Mouse (Mus musculus) hindbrain, embryonic 14.5 days (tissue): ENCODE results near the gene Map4. TPM values are rescaled to one million over a fixed set of nuclear protein-coding genes. Genes with fewer than 3 reads are reported as not detected.
"Not testable (repeated sequence)": the region's sequence is repeated elsewhere in the genome, so short reads cannot be mapped to it uniquely, and the experiment has no call there.

Experiments
- ATAC-seq: fragments of 200-750 bp; cut with Nextera tagmentation; 2 replicates; pipeline ENCODE4 v1.8.0; 2017; ENCODE audit warnings: moderate number of reproducible peaks, mild to moderate bottlenecking, moderate TSS enrichment, moderate library complexity; ENCODE audit not compliant: low FRiP score
- DNase-seq: peaks from one replicate; pipeline ENCODE4 v3.0.0-alpha.2; 2015; ENCODE audit warnings: low spot score
- H3K27ac ChIP-seq: fragments of 300-500 bp; sonication (generic); 2 replicates; pipeline ENCODE4 v1.5.1; 2014; ENCODE audit warnings: mild to moderate bottlenecking, moderate library complexity
- H3K27me3 ChIP-seq: fragments of 300-500 bp; sonication (generic); 2 replicates; pipeline ENCODE4 v1.6.1; 2014; ENCODE audit warnings: mild to moderate bottlenecking, low read length, mixed read lengths; ENCODE audit not compliant: control insufficient read depth, insufficient read depth
- H3K36me3 ChIP-seq: fragments of 300-500 bp; sonication (generic); replicated peaks from 2 replicates; pipeline ENCODE4 v1.6.1; 2014; ENCODE audit not compliant: control insufficient read depth, insufficient read depth
- H3K4me1 ChIP-seq: fragments of 300-500 bp; sonication (generic); replicated peaks from 2 replicates; pipeline ENCODE4 v1.6.1; 2014; ENCODE audit warnings: antibody characterized with exemption, low read length, mixed read lengths; ENCODE audit not compliant: control insufficient read depth, insufficient read depth
- H3K4me2 ChIP-seq: fragments of 300-500 bp; sonication (generic); replicated peaks from 2 replicates; pipeline ENCODE4 v1.6.1; 2014; ENCODE audit warnings: mild to moderate bottlenecking, moderate library complexity
- H3K4me3 ChIP-seq: fragments of 300-500 bp; sonication (generic); replicated peaks from 2 replicates; pipeline ENCODE4 v1.5.1; 2014; ENCODE audit warnings: mild to moderate bottlenecking, low read length
- H3K9ac ChIP-seq: fragments of 300-500 bp; sonication (generic); 2 replicates; pipeline ENCODE4 v1.6.1; 2014
- H3K9me3 ChIP-seq: fragments of 300-500 bp; sonication (generic); 2 replicates; pipeline ENCODE4 v1.6.1; 2016; ENCODE audit warnings: low read length; ENCODE audit not compliant: control insufficient read depth
- WGBS: fragments of 180-500 bp; shearing (Covaris S2); extraction: QIAGEN DNeasy Blood & Tissue Kit; methylation state at CpG from one replicate; pipeline ENCODE4 v1.1.7; 2014; 5-methylcytosine and 5-hydroxymethylcytosine counted together
- polyA plus RNA-seq: library from polyadenylated mRNA; unstranded; fragments of >200 nt; fragmentation: Nextera tagmentation; extraction: Ambion mirVana; gene quantifications from 2 replicates; pipeline ENCODE4 v1.2.1, GENCODE M21; 2014

The Map4 gene
- polyA plus RNA-seq, 1 experiment from 2014 or later = 189 TPM

- peaks cover 12% of the 10 kb centered on the region for H3K4me1 ChIP-seq
- no peaks in the 10 kb centered on the region for H3K27me3 ChIP-seq
- WGBS = 59% methylated on average over 2 of the region's 2 CpGs
- DNase-seq (no peak), ATAC-seq (no peak)
- no peaks in the 10 kb centered on the region for H3K9me3 ChIP-seq
- H3K4me3 ChIP-seq = no peak overlapping the region
- no peak overlapping the region for H3K27ac ChIP-seq
- no peak overlapping the region for H3K9ac ChIP-seq
- H3K36me3 ChIP-seq = peaks cover 30% of the 10 kb centered on the region
- no peak overlapping the region for H3K4me2 ChIP-seq
These were observed 129.5 kb downstream of the Map4 start for GRCm38 (mm10) chr9:110060761-110061160.

GRCm38 (mm10) chr9:110062405-110062804 lies 131.1 kb downstream of the Map4 start:
- ATAC-seq (no peak), DNase-seq (no peak)
- no peak overlapping the region for H3K4me2 ChIP-seq
- WGBS = 80% methylated on average over 7 of the region's 7 CpGs
- H3K27ac ChIP-seq = no peak overlapping the region
- no peaks in the 10 kb centered on the region for H3K27me3 ChIP-seq
- H3K4me1 ChIP-seq = no peaks in the 10 kb centered on the region
- H3K4me3 ChIP-seq = no peak overlapping the region
- peaks cover 45% of the 10 kb centered on the region for H3K36me3 ChIP-seq
- no peaks in the 10 kb centered on the region for H3K9me3 ChIP-seq
- no peak overlapping the region for H3K9ac ChIP-seq

GRCm38 (mm10) chr9:110062861-110063260 lies 131.6 kb downstream of the Map4 start:
- Histone ChIP-seq H3K4me3 (no peak overlapping the region), H3K4me1 (no peaks in the 10 kb centered on the region), H3K36me3 (peaks cover 45% of the 10 kb centered on the region), H3K4me2 (no peak overlapping the region), H3K9me3 (no peaks in the 10 kb centered on the region), H3K9ac (no peak overlapping the region), H3K27ac (no peak overlapping the region), H3K27me3 (no peaks in the 10 kb centered on the region)
- DNase-seq (no peak), ATAC-seq (no peak)
- 94% methylated on average over 6 of the region's 6 CpGs for WGBS

GRCm38 (mm10) chr9:110064641-110065040 lies 133.4 kb downstream of the Map4 start:
- no peaks in the 10 kb centered on the region for H3K4me1 ChIP-seq
- H3K27me3 ChIP-seq = no peaks in the 10 kb centered on the region
- no peak for ATAC-seq
- no peaks in the 10 kb centered on the region for H3K9me3 ChIP-seq
- H3K36me3 ChIP-seq = peaks cover 62% of the 10 kb centered on the region
- H3K4me3 ChIP-seq = no peak overlapping the region
- H3K9ac ChIP-seq = no peak overlapping the region
- H3K4me2 ChIP-seq = no peak overlapping the region
- DNase-seq = no peak
- no peak overlapping the region for H3K27ac ChIP-seq

GRCm38 (mm10) chr9:110068745-110069144 lies 137.5 kb downstream of the Map4 start:
- peaks cover 91% of the 10 kb centered on the region for H3K36me3 ChIP-seq
- WGBS = 91% methylated on average over 6 of the region's 6 CpGs

GRCm38 (mm10) chr9:110070358-110070757 lies 139.1 kb downstream of the Map4 start:
- Histone ChIP-seq H3K36me3 (peaks cover 94% of the 10 kb centered on the region), H3K4me2 (no peak overlapping the region), H3K4me1 (no peaks in the 10 kb centered on the region), H3K4me3 (no peak overlapping the region), H3K9me3 (no peaks in the 10 kb centered on the region), H3K9ac (no peak overlapping the region), H3K27me3 (no peaks in the 10 kb centered on the region), H3K27ac (no peak overlapping the region)
- DNase-seq (no peak), ATAC-seq (no peak; the same call in 1 of the 2 replicates)
- 73% methylated on average over 9 of the region's 9 CpGs for WGBS

More at GRCm38 (mm10) chr9:110068745-110069144, 137.5 kb downstream of the Map4 start:
- ATAC-seq (no peak), DNase-seq (no peak)
- H3K27me3 ChIP-seq = no peaks in the 10 kb centered on the region
- no peak overlapping the region for H3K4me3 ChIP-seq
- H3K4me2 ChIP-seq = no peak overlapping the region
- no peak overlapping the region for H3K27ac ChIP-seq
- no peak overlapping the region for H3K9ac ChIP-seq
- no peaks in the 10 kb centered on the region for H3K9me3 ChIP-seq
- no peaks in the 10 kb centered on the region for H3K4me1 ChIP-seq

GRCm38 (mm10) chr9:110071011-110071410 lies 139.8 kb downstream of the Map4 start:
- H3K9me3 ChIP-seq = no peaks in the 10 kb centered on the region
- no peak overlapping the region for H3K27ac ChIP-seq
- no peaks in the 10 kb centered on the region for H3K4me1 ChIP-seq
- no peak for DNase-seq
- H3K27me3 ChIP-seq = no peaks in the 10 kb centered on the region
- ATAC-seq = no peak
- no peak overlapping the region for H3K4me2 ChIP-seq
- H3K4me3 ChIP-seq = no peak overlapping the region
- H3K9ac ChIP-seq = no peak overlapping the region
- peaks cover 89% of the 10 kb centered on the region for H3K36me3 ChIP-seq
- 90% methylated on average over 4 of the region's 4 CpGs for WGBS

- no peak overlapping the region for H3K4me3 ChIP-seq
- WGBS = 0% methylated on average over 1 of the region's 1 CpGs
These were observed 140.6 kb downstream of the Map4 start for GRCm38 (mm10) chr9:110071843-110072242.

GRCm38 (mm10) chr9:110076468-110076867 lies 145.2 kb downstream of the Map4 start:
- not testable (repeated sequence) for H3K4me2 ChIP-seq, H3K4me1 ChIP-seq, H3K27me3 ChIP-seq, H3K9me3 ChIP-seq, ATAC-seq, DNase-seq, H3K9ac ChIP-seq, H3K4me3 ChIP-seq, H3K27ac ChIP-seq
- 81% methylated on average over 4 of the region's 7 CpGs for WGBS
- peaks cover 83% of the 10 kb centered on the region for H3K36me3 ChIP-seq

More at GRCm38 (mm10) chr9:110071843-110072242, 140.6 kb downstream of the Map4 start:
- Histone ChIP-seq H3K9me3 (no peaks in the 10 kb centered on the region), H3K36me3 (peaks cover 84% of the 10 kb centered on the region), H3K4me1 (no peaks in the 10 kb centered on the region), H3K27ac (no peak overlapping the region), H3K27me3 (no peaks in the 10 kb centered on the region), H3K9ac (no peak overlapping the region), H3K4me2 (no peak overlapping the region)
- DNase-seq = peak; percentile 87
- ATAC-seq = no peak

- Histone ChIP-seq H3K4me3 (no peak overlapping the region), H3K27ac (no peak overlapping the region), H3K4me2 (no peak overlapping the region), H3K36me3 (peaks cover 95% of the 10 kb centered on the region), H3K4me1 (no peaks in the 10 kb centered on the region), H3K27me3 (no peaks in the 10 kb centered on the region), H3K9ac (no peak overlapping the region), H3K9me3 (no peaks in the 10 kb centered on the region)
- WGBS = 81% methylated on average over 3 of the region's 3 CpGs
- ATAC-seq (no peak), DNase-seq (no peak)
These were observed 149.8 kb downstream of the Map4 start for GRCm38 (mm10) chr9:110081066-110081465.
